Mouse (Mus musculus): Measurements from ENCODE around the gene Mndal. TPM values are rescaled to one million over a fixed set of nuclear protein-coding genes. Genes with fewer than 3 reads are reported as not detected.
A peak's percentile ranks its signal among the peaks of the same experiment; 100 is the strongest.
"Not testable (repeated sequence)": the region's sequence is repeated elsewhere in the genome, so short reads cannot be mapped to it uniquely, and the experiment has no call there.

Mndal gene
- polyA plus RNA-seq (2011; ENCODE audit: insufficient read depth, insufficient read length, low replicate concordance, missing spikeins): 74.7 and 117 TPM in 2 replicates

- Histone ChIP-seq H3K4me3 (replicated peaks; ENCODE audit: control insufficient read depth, low read depth, low read length) (peak within 1 kb of the TSS; percentile 22), H3K27ac (ENCODE audit: control insufficient read depth, insufficient read depth, low read depth, low read length, poor library complexity) (peak within 1 kb of the TSS; percentile 43; the same call in 1 of the 2 replicates)
- 5% methylated on average over 3 of the region's 3 CpGs for whole genome bisulfite sequencing
- H3K4me1 ChIP-seq (ENCODE audit: control insufficient read depth, insufficient read depth, low read length): not testable (repeated sequence)
These were observed at the start of gene Mndal, which contains the start of gene Ifi203 for GRCm38 (mm10) chr1:173941924-173942779. Gene Mndal (minus strand): TSS chr1:173942491. Gene Ifi203 (minus strand): TSS chr1:173942672.

- not testable (repeated sequence) for H3K4me1 ChIP-seq (ENCODE audit: control insufficient read depth, insufficient read depth, low read length); H3K27ac ChIP-seq (ENCODE audit: control insufficient read depth, insufficient read depth, low read depth, low read length, poor library complexity); H3K4me3 ChIP-seq (replicated peaks; ENCODE audit: control insufficient read depth, low read depth, low read length)
- 82% methylated on average over 6 of the region's 6 CpGs for WGBS
These were observed 40.5 kb upstream of the Mndal start, which contains the start of gene Ifi202b for GRCm38 (mm10) chr1:173982694-173983305. Gene Ifi202b (minus strand): TSS chr1:173982744.

- not testable (repeated sequence) for H3K4me1 ChIP-seq (ENCODE audit: control insufficient read depth, insufficient read depth, low read length); H3K4me3 ChIP-seq (replicated peaks; ENCODE audit: control insufficient read depth, low read depth, low read length); H3K27ac ChIP-seq (ENCODE audit: control insufficient read depth, insufficient read depth, low read depth, low read length, poor library complexity)
- 68% methylated on average over 3 of the region's 3 CpGs for WGBS
These were observed 38.7 kb upstream of the Mndal start for GRCm38 (mm10) chr1:173981038-173981437.

- Histone ChIP-seq H3K27ac (ENCODE audit: control insufficient read depth, insufficient read depth, low read depth, low read length, poor library complexity) (no peak overlapping the region), H3K4me3 (replicated peaks; ENCODE audit: control insufficient read depth, low read depth, low read length) (no peak overlapping the region), H3K4me1 (ENCODE audit: control insufficient read depth, insufficient read depth, low read length) (no peaks in the 10 kb centered on the region)
- TF ChIP-seq POLR2A (IDR thresholded peaks at IDR 0.05; ENCODE audit: borderline replicate concordance, control insufficient read depth, low read depth, low read length): no peak
These were observed 35.3 kb upstream of the Mndal start for GRCm38 (mm10) chr1:173977622-173978021.

GRCm38 (mm10) chr1:173973111-173973510 is 30.8 kb upstream of the Mndal start:
- Histone ChIP-seq H3K4me1 (ENCODE audit: control insufficient read depth, insufficient read depth, low read length) (no peaks in the 10 kb centered on the region), H3K4me3 (replicated peaks; ENCODE audit: control insufficient read depth, low read depth, low read length) (no peak overlapping the region), H3K27ac (ENCODE audit: control insufficient read depth, insufficient read depth, low read depth, low read length, poor library complexity) (no peak overlapping the region)
- TF ChIP-seq CTCF (IDR thresholded peaks at IDR 0.05; ENCODE audit: control insufficient read depth, insufficient read depth, low read length) (no peak), POLR2A (IDR thresholded peaks at IDR 0.05; ENCODE audit: borderline replicate concordance, control insufficient read depth, low read depth, low read length) (no peak)

GRCm38 (mm10) chr1:173961491-173961890 is 19.2 kb upstream of the Mndal start:
- H3K4me1 ChIP-seq (ENCODE audit: control insufficient read depth, insufficient read depth, low read length); H3K27ac ChIP-seq (ENCODE audit: control insufficient read depth, insufficient read depth, low read depth, low read length, poor library complexity); H3K4me3 ChIP-seq (replicated peaks; ENCODE audit: control insufficient read depth, low read depth, low read length): not testable (repeated sequence)
- 81% methylated on average over 1 of the region's 1 CpGs for WGBS

- not testable (repeated sequence) for H3K4me3 ChIP-seq (replicated peaks; ENCODE audit: control insufficient read depth, low read depth, low read length); H3K4me1 ChIP-seq (ENCODE audit: control insufficient read depth, insufficient read depth, low read length); H3K27ac ChIP-seq (ENCODE audit: control insufficient read depth, insufficient read depth, low read depth, low read length, poor library complexity)
- WGBS: 82% methylated on average over 3 of the region's 3 CpGs
These were observed 17.7 kb upstream of the Mndal start for GRCm38 (mm10) chr1:173959998-173960397.

- 82% methylated on average over 3 of the region's 3 CpGs for WGBS
- H3K4me1 ChIP-seq (ENCODE audit: control insufficient read depth, insufficient read depth, low read length); H3K4me3 ChIP-seq (replicated peaks; ENCODE audit: control insufficient read depth, low read depth, low read length); H3K27ac ChIP-seq (ENCODE audit: control insufficient read depth, insufficient read depth, low read depth, low read length, poor library complexity): not testable (repeated sequence)
These were observed 13.7 kb upstream of the Mndal start for GRCm38 (mm10) chr1:173955839-173956527.

- TF ChIP-seq CTCF (IDR thresholded peaks at IDR 0.05; ENCODE audit: control insufficient read depth, insufficient read depth, low read length) (no peak), POLR2A (IDR thresholded peaks at IDR 0.05; ENCODE audit: borderline replicate concordance, control insufficient read depth, low read depth, low read length) (no peak)
- Histone ChIP-seq H3K4me1 (ENCODE audit: control insufficient read depth, insufficient read depth, low read length) (no peaks in the 10 kb centered on the region), H3K4me3 (replicated peaks; ENCODE audit: control insufficient read depth, low read depth, low read length) (no peak overlapping the region), H3K27ac (ENCODE audit: control insufficient read depth, insufficient read depth, low read depth, low read length, poor library complexity) (no peak overlapping the region)
- 77% methylated on average over 2 of the region's 2 CpGs for WGBS
These were observed 12.9 kb upstream of the Mndal start for GRCm38 (mm10) chr1:173955071-173955796.

Data from bone marrow, adult 2 months (tissue).